Mouse (Mus musculus) G1E (cell line): Measurements from ENCODE around the gene Rfpl4. TPM values are rescaled to one million over a fixed set of nuclear protein-coding genes. Genes with fewer than 3 reads are reported as not detected.
A peak's percentile ranks its signal among the peaks of the same experiment; 100 is the strongest.
"Not testable (repeated sequence)": the region's sequence is repeated elsewhere in the genome, so short reads cannot be mapped to it uniquely, and the experiment has no call there.

Source experiments
- ATAC-seq: 2 replicates; pipeline ENCODE4 v1.8.0; 2016; ENCODE audit warnings: mild to moderate bottlenecking; ENCODE audit not compliant: insufficient number of reproducible peaks, poor library complexity, low FRiP score, severe bottlenecking; ENCODE audit errors: extremely low read depth
- DNase-seq: peaks from one replicate; pipeline ENCODE4 v3.0.0; 2012; ENCODE audit warnings: low spot score
- H3K27me3 ChIP-seq: 2 replicates; pipeline ENCODE4 v1.6.1; 2012; ENCODE audit warnings: mild to moderate bottlenecking, low read length, inconsistent platforms; ENCODE audit not compliant: insufficient read depth
- H3K36me3 ChIP-seq: replicated peaks from 2 replicates; pipeline ENCODE3; 2012; ENCODE audit warnings: mild to moderate bottlenecking, inconsistent platforms
- H3K4me1 ChIP-seq: 2 replicates; pipeline ENCODE4 v1.6.1; 2012; ENCODE audit warnings: low read depth, low read length, inconsistent platforms, mixed read lengths; ENCODE audit not compliant: insufficient read depth
- H3K4me3 ChIP-seq: 2 replicates; pipeline ENCODE4 v1.5.1; 2012; ENCODE audit warnings: low read depth, mild to moderate bottlenecking, inconsistent platforms, low read length, moderate library complexity, mixed read lengths
- H3K9me3 ChIP-seq: replicated peaks from 2 replicates; pipeline ENCODE4 v1.6.1; 2012; ENCODE audit warnings: inconsistent platforms
- CTCF ChIP-seq: IDR thresholded peaks from 2 replicates; pipeline ENCODE4 v1.5.1; 2012; ENCODE audit warnings: low read depth, low read length, inconsistent platforms, mixed read lengths
- GATA1 ChIP-seq: IDR thresholded peaks from 2 replicates; pipeline ENCODE4 v1.6.1; 2012; ENCODE audit warnings: borderline replicate concordance, low read length, inconsistent platforms, mixed read lengths
- GATA2 ChIP-seq: IDR thresholded peaks from 2 replicates; pipeline ENCODE4 v1.6.1; 2012; ENCODE audit warnings: low read depth, low read length, inconsistent platforms, borderline replicate concordance
- POLR2AphosphoS5 ChIP-seq: IDR thresholded peaks from 2 replicates; pipeline ENCODE4 v1.6.1; 2012; ENCODE audit warnings: low read depth, low read length, inconsistent platforms; ENCODE audit not compliant: insufficient replicate concordance
- TAL1 ChIP-seq: conservative IDR thresholded peaks from 2 replicates; pipeline ENCODE4 v1.6.1; 2012; ENCODE audit warnings: low read depth, low read length, inconsistent platforms, mixed read lengths
- polyA plus RNA-seq: library from polyadenylated mRNA; stranded (reverse); fragments of >175 nt; gene quantifications from 2 replicates; pipeline ENCODE4 v1.2.3, GENCODE M21; 2012
- total RNA-seq, 2 experiments: library from RNA; stranded (forward) in 1 of 2; stranded (reverse) in 1 of 2; fragments of 200-1000 nt in 1 of 2; fragments of >200 nt in 1 of 2; fragmentation: Nextera tagmentation in 1 of 2; gene quantifications; 2 replicates each; pipeline ENCODE4 v1.2.3; 2014 to 2017

Rfpl4 gene
- total and polyA plus RNA-seq, 3 experiments: not detected

DNA sequence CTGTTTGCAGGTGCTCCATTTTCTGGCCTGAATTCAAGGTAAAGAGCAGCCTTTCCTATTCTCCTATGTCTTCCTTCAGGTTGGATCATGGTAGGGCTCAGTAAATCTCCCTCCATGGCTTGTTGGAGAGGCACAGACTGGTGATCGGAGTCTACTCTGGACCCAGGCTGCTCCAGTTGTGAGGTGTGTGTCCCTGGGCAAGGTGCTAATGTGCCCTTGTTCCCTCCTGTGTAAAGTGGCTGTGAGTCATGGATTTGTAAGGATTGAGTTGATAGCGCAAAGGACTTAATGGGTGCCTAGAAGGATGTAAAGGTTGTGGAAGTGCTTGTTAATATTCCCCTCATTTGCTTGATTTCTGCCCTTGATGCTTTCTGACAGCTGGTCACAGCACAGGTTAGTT lies 34.8 kb downstream of the Rfpl4 start:
- no peak for ATAC-seq
- TF ChIP-seq POLR2AphosphoS5 (no peak), TAL1 (no peak)
- no peak for DNase-seq
- Histone ChIP-seq H3K36me3 (peaks cover 71% of the 10 kb centered on the region), H3K9me3 (no peaks in the 10 kb centered on the region), H3K4me3 (peak overlapping the region; percentile 98; the same call in 1 of the 2 replicates), H3K4me1 (peaks cover 66% of the 10 kb centered on the region), H3K27me3 (no peaks in the 10 kb centered on the region)

DNA sequence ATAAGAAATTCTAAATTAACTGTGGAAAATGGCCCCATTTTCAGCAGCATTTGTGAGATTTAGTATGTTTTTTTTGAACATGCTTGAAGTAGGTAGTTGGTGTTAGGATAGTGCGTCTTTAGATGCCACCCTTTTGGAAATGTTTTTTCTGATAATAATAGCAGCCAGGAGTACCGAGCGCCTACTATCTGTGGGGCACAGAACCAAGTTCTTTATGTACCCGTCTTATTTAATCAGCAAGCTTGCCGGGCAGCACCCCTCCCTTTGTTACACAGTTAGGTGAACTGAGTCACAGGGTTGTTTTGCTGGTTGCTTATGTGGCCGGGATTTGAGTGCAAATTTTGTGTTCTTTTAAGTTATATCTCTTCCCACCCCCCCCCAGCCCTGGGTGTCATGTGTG lies 35.5 kb downstream of the Rfpl4 start:
- TF ChIP-seq GATA2 (no peak), TAL1 (no peak), CTCF (no peak), GATA1 (no peak), POLR2AphosphoS5 (no peak)
- Histone ChIP-seq H3K9me3 (no peaks in the 10 kb centered on the region), H3K36me3 (peaks cover 71% of the 10 kb centered on the region), H3K4me3 (peak overlapping the region; percentile 98), H3K27me3 (no peaks in the 10 kb centered on the region), H3K4me1 (peaks cover 69% of the 10 kb centered on the region)
- ATAC-seq: no peak
- DNase-seq: no peak

DNA sequence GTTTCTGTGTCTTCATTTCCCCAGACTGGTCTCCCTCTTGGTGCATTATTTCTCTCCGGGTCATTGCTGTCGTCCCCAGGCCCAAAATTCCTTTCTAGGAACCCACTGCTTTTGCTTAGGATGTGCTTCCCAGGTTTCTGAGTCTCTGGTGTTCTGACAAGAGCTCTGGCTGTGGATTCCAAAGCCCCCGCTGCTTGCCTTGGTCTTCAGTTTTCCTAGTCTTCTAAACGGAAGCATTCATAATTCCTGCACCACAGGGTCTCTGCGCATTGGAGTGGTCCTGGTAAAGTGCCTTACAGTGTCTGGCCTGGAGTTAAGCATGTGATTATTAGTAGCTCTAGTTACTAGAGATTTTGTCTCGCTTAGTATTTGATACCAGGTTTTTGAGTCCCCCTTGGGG lies 35.9 kb downstream of the Rfpl4 start:
- H3K4me3 ChIP-seq: peak overlapping the region; percentile 98
- no peak for DNase-seq
- peaks cover 70% of the 10 kb centered on the region for H3K36me3 ChIP-seq
- no peaks in the 10 kb centered on the region for H3K9me3 ChIP-seq
- H3K27me3 ChIP-seq: no peaks in the 10 kb centered on the region
- H3K4me1 ChIP-seq: peaks cover 68% of the 10 kb centered on the region
- no peak for ATAC-seq
- TF ChIP-seq POLR2AphosphoS5 (no peak), CTCF (no peak), GATA1 (no peak), GATA2 (no peak), TAL1 (no peak)

DNA sequence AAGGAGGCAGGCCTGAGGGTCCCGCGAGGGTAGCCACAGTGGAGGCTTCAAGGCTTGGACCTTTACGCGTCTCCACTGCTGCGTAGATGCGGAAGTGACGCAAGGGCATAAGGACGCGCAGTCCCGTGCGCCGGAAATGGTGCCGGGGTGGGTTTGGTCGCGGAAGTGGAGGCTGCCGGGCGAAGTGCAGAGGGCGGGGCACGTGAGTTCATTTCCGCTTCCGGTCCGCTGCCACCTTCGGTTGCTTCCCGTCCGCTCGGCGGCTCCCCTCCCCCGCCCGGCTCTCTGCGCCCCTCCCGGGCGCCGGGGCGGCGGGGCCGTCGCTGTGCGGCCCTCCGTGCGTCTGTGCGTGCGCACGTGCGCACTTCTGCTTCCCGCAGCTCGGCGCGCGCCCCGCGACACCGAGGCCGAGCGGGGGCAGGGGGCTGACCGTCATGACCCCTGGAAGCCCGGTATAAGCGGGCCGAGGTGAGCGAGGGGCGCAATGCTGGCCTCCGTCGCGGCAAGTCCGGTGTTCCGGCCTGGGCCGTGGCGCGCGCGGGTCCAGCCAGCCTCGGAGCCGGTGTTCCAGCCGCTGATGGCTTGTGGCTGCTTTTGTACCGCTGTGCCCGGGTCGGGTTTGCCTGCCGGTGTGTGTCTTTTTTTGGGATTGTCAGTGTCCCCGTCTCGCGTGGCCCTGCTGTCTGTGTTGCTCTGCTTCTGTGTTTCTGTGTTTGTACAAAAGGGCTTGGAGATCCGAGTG lies 36.6 kb downstream of the Rfpl4 start, which contains the start of gene Epn1:
TSS of gene Epn1 (plus strand) at position 226 of the 742 bp plus-strand sequence.
- TF ChIP-seq TAL1 (no peak), CTCF (no peak), GATA1 (no peak), POLR2AphosphoS5 (peak; percentile 75; the same call in 1 of the 2 replicates), GATA2 (no peak)
- Histone ChIP-seq H3K9me3 (no peaks in the 10 kb centered on the region), H3K4me3 (peak within 1 kb of the TSS; percentile 98), H3K4me1 (peaks cover 68% of the 10 kb centered on the region), H3K36me3 (peaks cover 69% of the 10 kb centered on the region), H3K27me3 (no peaks in the 10 kb centered on the region)
- peak; percentile 85 for DNase-seq
- ATAC-seq: peak; percentile 69

DNA sequence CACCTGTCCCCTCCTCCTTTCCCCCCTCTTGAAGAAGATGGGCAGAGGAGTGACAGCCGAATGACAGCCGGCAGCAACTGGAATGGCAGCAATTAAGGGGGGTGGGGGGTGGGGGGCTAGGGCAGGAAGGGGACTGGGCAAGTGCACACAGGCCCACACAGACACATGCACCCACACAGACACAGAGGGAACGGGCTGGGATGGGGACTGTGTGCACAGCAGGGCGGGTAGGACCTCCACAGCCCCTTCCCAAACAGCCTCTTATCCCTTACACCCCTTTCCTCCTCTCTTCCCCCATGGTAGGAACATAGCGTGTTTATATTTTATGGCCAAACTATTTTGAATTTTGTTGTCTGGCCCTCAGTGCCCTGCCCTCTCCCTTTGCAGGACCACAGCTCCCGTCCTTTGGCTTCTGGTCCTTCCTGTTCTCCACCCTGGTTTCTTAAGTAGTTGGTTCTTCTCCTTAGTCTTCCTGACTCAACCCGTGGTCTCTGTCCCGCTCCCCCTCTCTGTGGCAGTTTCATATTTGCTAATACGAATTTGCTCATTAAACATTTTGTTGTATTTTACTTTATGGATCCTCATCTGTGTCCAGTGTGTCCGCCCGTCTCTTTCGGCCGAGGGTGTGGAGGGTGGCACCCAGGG lies 37.3 kb downstream of the Rfpl4 start:
- peaks cover 68% of the 10 kb centered on the region for H3K4me1 ChIP-seq
- not testable (repeated sequence) for DNase-seq, H3K27me3 ChIP-seq, H3K9me3 ChIP-seq, ATAC-seq
- H3K4me3 ChIP-seq: peak overlapping the region; percentile 98
- H3K36me3 ChIP-seq: peaks cover 69% of the 10 kb centered on the region

DNA sequence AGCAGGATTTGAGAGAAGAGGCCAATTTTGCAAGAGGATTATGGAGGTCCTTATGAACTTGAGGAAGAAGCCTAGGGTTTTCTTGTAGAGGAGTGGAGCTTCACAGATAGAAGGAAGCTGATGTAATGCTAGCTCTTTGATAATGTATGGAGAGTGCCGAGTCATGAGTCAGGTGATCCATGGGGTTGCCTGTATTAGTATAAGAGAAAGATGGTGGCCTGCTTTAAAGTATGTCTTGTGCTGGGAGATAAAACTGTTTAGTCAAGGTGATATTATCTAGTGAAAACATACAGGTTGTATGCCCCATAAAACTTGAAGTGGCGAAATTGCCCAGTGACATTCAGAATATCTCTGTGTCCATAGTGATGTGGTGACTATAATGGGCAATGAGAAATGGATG lies 39.8 kb downstream of the Rfpl4 start:
- DNase-seq (peak; percentile 48), ATAC-seq (peak; percentile 74)

DNA sequence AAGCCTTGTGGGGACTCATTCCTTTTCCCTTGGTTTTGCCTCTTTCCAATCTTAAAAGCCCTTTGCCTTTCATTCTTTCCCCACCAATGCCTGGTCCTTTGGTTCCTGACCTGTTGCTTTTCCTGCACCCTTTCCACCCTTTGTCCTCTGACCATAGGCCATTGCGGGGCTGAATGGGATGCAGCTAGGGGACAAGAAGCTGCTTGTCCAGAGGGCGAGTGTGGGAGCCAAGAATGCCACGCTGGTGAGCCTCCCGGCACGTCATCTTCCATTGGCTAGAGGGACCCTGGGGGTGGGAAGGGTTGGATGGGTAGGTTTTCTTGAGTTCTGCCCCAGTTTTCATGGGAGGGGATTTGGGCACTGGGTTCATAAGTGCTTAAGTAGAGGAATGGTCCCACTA lies 41.8 kb downstream of the Rfpl4 start:
- no peak for TF ChIP-seq TAL1
- TF ChIP-seq GATA1: no peak
- TF ChIP-seq CTCF: no peak
- no peak for TF ChIP-seq GATA2
- no peak for TF ChIP-seq POLR2AphosphoS5
- Histone ChIP-seq H3K4me1 (peaks cover 87% of the 10 kb centered on the region), H3K9me3 (no peaks in the 10 kb centered on the region), H3K4me3 (no peak overlapping the region; the same call in 1 of the 2 replicates), H3K36me3 (peaks cover 92% of the 10 kb centered on the region), H3K27me3 (no peaks in the 10 kb centered on the region)
- ATAC-seq: no peak
- DNase-seq: no peak

More for the DNA sequence above, 39.8 kb downstream of the Rfpl4 start:
- H3K36me3 ChIP-seq: peaks cover 74% of the 10 kb centered on the region
- TF ChIP-seq CTCF: no peak
- TF ChIP-seq TAL1: peak; percentile 75
- peaks cover 73% of the 10 kb centered on the region for H3K4me1 ChIP-seq
- no peaks in the 10 kb centered on the region for H3K27me3 ChIP-seq
- no peaks in the 10 kb centered on the region for H3K9me3 ChIP-seq
- H3K4me3 ChIP-seq: no peak overlapping the region
